Mouse (Mus musculus) granulocyte monocyte progenitor cell, adult 5-6 weeks (primary cell): Measurements from ENCODE around the gene Gsta3. TPM values are rescaled to one million over a fixed set of nuclear protein-coding genes. Genes with fewer than 3 reads are reported as not detected.
"Not testable (repeated sequence)": the region's sequence is repeated elsewhere in the genome, so short reads cannot be mapped to it uniquely, and the experiment has no call there.

Experiments used
- ATAC-seq: replicated peaks from 2 replicates; pipeline ENCODE4 v1.8.0; 2016; ENCODE audit warnings: mild to moderate bottlenecking, moderate TSS enrichment, inconsistent platforms; ENCODE audit not compliant: poor library complexity, severe bottlenecking
- total RNA-seq, 2 experiments: library from RNA; stranded (forward) in 1 of 2; stranded (reverse) in 1 of 2; fragments of 200-712, 200-1000 nt in 1 of 2; fragments of >200 nt in 1 of 2; fragmentation: Nextera tagmentation in 1 of 2; gene quantifications; 2 replicates each; pipeline ENCODE4 v1.2.3; 2014 to 2017

The Gsta3 gene
- total RNA-seq, 2 experiments from 2014 or later: 0.52 to 0.90 TPM

DNA sequence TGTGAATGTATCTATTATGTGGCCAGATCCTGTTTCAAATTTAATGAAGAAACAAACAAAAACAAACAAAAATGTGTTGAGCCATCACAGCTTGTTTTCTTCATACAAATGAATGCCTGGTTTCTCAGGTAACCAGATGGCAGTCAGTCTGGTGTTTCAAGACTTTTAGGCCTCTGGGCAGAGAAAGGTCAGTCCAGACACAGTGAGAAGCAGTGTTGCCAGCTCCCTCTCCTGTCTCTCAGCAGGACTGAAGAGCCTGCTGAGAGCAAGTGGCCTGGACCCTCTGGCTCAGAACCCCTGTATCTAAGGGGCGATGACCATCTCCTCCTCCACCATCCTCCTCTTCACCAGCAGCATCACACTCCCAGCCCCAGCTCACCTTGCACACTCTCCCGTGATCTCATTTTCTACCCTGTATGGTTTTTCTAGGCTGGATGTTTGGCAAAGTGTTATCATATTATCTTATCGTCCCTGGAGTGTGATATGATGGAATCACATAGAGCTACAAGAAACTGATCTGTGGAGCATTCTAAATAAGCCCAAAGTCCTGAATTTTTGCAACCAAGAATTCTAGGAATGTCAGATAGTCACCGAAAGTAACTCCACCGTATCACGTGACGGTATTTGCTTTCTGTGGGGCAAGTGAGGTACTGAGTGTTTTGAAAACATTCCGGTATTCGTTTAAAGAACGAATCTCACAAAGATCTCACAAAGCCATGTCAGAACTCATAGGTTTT, 12.3 kb downstream of the Gsta3 start:
- ATAC-seq: no peak

GRCm38 (mm10) chr1:21253303-21253650, 12.9 kb downstream of the Gsta3 start:
- ATAC-seq: no peak

DNA sequence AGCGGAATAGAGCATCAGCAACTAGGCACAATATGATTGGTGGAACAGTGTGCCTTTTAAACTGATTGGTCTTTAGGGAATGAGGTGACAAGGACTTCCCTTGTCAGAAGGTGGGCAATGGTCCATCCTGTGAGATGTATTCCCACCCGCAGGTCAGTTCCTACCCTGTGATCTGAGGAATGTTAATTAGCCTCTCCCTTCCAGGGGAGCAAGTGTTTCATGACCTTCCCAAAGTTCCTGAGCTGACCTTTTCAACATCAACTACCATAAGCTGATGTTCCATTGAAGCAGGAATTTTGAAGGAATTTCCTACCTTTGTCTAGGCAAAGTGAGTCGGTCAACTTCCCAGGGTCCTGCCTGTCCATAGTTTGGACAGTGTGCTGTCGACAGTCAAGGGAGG, 13.5 kb downstream of the Gsta3 start:
- ATAC-seq: no peak

- no peak for ATAC-seq
Measured at GRCm38 (mm10) chr1:21255625-21256345, 15.4 kb downstream of the Gsta3 start.

DNA sequence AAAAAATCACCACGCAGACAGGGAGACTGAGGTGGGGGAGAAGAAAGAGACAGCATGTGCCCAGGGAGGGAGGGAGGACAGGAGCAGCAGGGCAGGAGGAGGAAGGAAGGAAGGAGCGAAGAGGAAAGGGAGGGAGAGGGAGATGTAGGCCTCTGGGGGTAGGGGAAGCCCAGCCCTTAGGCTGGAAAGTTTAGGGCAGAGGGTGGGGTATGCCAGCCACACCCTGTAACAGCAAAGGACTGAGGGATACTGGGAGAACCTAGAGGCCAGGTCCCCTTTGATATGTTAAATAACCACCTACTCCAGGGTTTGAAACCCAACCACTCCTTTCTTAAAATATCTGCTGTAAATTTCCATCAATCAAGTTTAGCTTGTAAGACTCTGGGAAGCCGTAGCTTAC, 16.0 kb downstream of the Gsta3 start:
- no peak for ATAC-seq

GRCm38 (mm10) chr1:21256871-21257270, 16.5 kb downstream of the Gsta3 start:
- ATAC-seq: no peak

DNA sequence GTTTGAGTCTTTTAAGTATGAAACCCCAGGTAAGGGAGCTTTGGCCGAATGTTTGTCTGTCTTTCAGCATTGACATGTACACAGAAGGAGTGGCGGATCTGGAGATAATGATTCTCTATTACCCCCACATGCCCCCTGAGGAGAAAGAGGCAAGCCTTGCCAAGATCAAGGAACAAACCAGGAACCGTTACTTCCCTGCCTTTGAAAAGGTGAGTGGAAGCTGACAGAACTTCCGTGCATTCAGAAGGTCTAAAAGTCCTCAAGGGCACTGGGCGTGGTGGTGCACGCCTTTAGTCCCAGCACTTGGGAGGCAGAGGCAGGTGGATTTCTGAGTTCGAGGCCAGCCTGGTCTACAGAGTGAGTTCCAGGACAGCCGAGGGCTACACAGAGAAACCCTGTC, 19.6 kb downstream of the Gsta3 start:
- ATAC-seq: not testable (repeated sequence)

GRCm38 (mm10) chr1:21262401-21262800, 22.0 kb downstream of the Gsta3 start:
- ATAC-seq: no peak

GRCm38 (mm10) chr1:21263986-21264385, 23.6 kb downstream of the Gsta3 start:
- ATAC-seq: no peak

GRCm38 (mm10) chr1:21264747-21265146, 24.4 kb downstream of the Gsta3 start:
- no peak for ATAC-seq

DNA sequence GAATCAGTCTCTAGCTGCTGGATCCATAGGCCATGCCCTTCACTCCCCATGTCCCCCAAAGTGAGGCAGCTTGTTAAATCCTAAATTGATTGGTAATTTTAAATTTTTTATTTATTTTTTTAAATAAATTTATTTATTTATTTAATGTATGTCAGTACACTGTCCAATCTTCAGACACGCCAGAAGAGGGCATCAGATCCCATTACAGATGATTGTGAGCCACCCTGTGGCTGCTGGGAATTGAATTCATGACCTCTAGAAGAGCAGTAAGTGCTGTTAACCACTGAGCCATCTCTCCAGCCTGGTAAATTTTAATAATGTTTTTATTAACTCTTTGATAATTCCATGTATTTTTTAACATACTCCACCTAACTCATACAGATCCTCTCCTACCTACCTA, 26.4 kb downstream of the Gsta3 start:
- no peak for ATAC-seq

- ATAC-seq: not testable (repeated sequence)
Measured at GRCm38 (mm10) chr1:21267466-21267865, 27.1 kb downstream of the Gsta3 start.

- ATAC-seq: peak; percentile 84
Measured at GRCm38 (mm10) chr1:21271343-21272055, 31.1 kb downstream of the Gsta3 start.

GRCm38 (mm10) chr1:21272056-21272431, 31.7 kb downstream of the Gsta3 start:
- peak; percentile 20; the same call in 1 of the 2 replicates for ATAC-seq

DNA sequence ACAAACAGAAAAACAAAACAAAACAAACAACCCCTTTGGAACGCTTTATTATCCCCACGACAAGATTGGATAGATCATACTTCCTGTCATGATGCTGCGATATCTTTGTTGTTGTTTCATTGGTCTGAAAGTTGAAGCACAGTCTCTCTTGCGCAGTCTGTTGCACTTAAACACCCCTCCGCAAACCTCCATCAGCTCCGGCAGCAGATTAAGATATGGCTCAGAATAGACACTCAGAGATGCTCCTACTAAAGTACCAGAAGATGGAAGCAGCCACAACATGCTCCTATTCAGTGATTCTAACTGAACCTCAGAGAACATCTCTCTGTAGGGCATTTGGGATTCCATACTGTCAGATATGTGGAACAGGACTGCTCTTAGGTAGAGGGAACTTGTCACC, 32.7 kb downstream of the Gsta3 start:
- ATAC-seq: no peak

- no peak for ATAC-seq
Measured at GRCm38 (mm10) chr1:21274437-21275040, 34.1 kb downstream of the Gsta3 start.

- not testable (repeated sequence) for ATAC-seq
Measured at GRCm38 (mm10) chr1:21275366-21275765, 35.0 kb downstream of the Gsta3 start.

GRCm38 (mm10) chr1:21276158-21276557, 35.8 kb downstream of the Gsta3 start:
- peak; percentile 79 for ATAC-seq

DNA sequence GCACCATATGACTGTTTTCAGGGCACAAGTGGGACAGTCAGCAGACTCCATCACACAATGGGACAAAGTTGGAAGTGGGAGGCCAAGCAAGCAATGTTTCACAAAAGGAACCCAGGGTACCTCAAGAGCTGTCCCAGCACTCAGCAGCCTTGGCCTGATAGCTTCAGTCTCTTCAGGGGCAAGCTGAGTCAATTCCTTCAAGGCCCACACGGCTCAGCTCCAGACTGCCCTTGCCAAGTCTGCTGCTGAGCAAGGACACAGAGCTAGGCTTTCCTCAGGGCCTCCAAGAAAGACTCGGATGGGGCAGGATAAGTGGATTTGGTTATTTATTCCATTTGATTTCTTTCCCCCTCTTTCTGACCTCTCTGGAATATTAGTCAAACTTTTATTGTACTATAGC, 39.9 kb downstream of the Gsta3 start:
- ATAC-seq: no peak

DNA sequence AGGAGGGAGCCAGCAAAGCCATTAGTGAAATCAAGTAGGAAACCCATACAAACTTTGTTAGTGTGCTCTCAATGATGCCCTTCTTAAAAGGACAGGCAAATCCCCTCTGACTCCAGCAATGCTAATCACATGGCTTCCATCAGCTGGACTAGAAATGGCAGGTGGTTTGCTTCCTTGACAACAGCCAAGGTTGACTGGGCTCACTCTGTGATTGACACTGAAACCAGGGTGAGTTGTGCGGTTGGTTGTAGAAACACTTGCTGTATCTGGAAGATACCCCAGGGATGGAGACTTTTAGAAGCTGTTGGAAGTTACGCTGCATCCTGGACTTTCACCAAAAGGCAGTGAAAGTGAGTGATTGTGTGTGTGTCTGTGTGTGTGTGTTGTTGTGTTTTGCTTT, 44.3 kb downstream of the Gsta3 start:
- not testable (repeated sequence) for ATAC-seq

DNA sequence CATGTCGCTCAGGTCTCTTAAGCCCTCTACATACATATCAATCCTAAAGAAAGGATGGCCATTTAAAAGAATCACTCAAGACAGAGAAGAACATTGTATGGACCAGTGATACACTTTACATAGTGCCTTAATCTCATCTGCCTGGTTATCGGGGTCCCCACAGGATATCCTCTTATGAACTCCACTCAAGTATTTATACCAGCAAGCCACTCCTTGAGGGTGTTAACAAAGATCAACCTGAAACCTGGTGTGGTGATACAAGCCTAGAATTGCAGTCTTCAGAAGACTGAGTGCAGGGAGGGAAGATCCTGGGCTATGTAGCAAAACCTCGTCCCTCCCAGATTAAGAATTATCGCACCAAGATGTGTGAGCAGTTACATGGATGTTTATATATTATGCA, 51.0 kb downstream of the Gsta3 start:
- ATAC-seq: no peak
